Mouse (Mus musculus) heart, postnatal 25 days (tissue): ENCODE measurements around the gene Kctd21. TPM values are rescaled to one million over a fixed set of nuclear protein-coding genes. Genes with fewer than 3 reads are reported as not detected.
A peak's percentile ranks its signal among the peaks of the same experiment; 100 is the strongest.

Experiments used
- DNase-seq: peaks from one replicate; pipeline ENCODE4 v3.0.0; 2022; ENCODE audit warnings: low spot score
- intact Hi-C: fragments of 180-260 bp; cut with DNase I; formaldehyde crosslinking; loops from one replicate; pipeline ENCODE4 v1.15.1; 2025
- total RNA-seq, 2 experiments: library from RNA; stranded (reverse); gene quantifications; 2 replicates each; pipeline ENCODE4 v1.2.3; 2021

Kctd21 gene
- total RNA-seq, 2 experiments from 2014 or later, result 3.6 to 4.0 TPM

DNA sequence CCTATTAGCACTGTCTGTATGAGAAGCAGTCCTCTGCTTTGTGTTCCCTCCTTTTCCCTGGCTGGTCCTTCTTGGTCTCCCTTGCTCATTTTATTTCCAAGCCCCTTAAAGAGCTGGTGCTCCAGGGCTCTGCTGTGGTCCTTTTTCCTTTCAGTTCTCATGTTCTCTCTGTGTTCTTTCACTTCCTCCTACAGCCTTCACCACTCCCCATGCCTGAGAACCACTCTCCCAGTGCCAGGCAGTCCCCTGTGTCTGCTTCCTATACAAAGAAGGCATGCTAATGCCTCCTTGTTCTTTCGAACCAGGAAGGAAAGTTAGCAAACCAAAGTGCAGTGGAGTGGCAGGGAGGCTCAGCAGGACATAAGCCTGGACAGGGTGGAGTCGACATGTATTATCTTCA, 43.8 kb downstream of the Kctd21 start:
- no peak for DNase-seq
- intact Hi-C loops, result no loop called here

DNA sequence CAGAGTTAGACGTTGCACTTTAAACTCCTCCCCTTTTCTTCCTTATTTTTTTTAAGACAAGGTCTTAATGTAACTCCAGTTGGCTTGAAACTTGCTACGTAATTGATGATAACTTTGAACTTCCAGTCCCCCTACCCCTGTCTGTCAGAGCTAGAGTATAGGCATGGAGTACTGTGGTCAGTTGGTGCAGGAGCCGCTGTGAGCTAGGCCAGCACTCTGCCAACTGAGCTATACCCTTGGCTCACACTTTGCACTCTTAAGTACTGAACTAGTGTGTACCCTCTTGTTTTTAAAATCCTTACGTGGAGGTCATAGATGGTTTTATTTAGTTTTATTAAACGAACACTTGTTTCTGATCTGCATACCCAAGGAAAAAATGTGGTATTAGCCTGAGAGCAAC, 47.2 kb downstream of the Kctd21 start:
- DNase-seq, result no peak
- intact Hi-C loops, result no loop called here

DNA sequence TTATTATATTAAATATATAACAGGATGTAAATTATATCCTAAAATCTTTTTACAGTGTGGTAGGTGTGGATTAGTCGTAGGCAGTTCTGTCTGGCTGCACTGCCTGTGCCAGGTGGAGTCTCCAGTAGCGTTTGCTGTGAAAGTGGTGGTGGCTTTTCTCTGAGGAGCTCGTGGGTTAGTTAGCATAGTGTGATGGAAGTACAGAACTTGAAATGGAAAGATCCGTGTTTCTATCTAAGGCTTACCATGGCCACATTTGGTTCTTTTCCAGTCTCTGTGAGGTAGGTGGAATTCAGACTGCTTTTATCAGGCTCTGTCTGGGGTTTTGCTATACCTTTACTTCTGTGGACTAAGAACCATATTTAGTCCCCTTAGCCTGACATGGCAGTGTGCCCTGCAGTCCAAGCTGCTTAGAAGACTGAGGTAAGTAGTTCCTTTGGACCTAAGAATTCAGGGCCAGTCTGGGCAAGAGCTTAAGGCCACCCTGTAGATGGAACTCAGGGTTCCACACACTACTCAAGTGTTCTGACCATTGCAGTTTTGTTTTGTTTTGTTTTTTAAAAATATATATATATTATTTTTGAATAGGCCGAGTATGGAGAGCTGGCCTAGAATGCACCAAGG, 48.5 kb downstream of the Kctd21 start:
- DNase-seq, result no peak
- intact Hi-C loops, result no loop called here

DNA sequence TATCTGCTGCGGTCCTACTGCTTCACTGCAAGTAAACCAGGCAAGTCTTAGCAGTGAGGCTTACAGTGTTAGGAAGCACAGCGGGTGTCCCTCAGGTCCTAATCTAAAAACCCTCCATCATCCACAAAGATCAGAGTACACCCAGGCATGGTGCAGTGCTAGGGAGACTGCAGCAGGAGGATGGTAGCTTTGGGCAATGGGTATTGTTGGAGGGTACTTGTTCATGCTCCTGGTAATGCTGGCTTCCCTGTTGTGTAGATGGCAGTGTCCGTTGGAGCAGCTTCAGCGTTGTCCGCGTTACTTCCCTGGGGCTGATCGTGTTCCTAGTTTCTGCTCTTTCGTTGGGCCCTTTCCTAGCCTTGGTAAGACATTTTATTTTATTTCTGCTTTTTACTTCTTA, 50.5 kb downstream of the Kctd21 start:
- intact Hi-C loops, result no loop called here
- DNase-seq, result no peak

DNA sequence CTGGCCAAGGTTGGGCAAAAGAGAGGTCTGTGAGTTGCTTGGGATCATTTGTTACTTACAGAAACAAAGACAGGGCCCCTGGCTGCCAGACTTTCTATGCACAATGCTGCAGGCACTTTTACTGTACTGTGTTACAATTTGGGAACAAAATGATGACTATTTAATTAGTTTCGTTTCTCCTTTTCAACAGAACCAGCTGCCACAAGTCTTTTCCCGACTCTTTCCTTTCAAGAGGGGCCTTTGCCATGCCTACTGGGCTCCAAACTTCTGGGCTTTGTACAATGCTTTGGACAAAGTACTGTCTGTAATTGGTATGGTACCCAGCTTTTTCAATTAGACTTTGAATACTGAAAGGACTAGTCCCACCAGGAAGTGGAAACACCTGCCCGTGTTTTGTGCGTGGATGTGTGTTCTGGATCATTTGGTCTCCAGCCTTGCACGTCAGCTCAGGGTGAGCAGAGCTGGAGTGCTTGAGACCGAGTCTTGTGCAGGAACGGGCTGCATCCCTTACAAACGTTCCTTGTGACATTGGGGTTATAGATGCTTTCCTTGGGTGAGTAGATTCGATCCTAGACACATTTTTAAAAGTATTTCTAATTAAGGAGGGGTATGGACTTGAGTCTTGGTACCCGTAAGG, 51.5 kb downstream of the Kctd21 start:
- intact Hi-C loops, result no loop called here
- no peak for DNase-seq

DNA sequence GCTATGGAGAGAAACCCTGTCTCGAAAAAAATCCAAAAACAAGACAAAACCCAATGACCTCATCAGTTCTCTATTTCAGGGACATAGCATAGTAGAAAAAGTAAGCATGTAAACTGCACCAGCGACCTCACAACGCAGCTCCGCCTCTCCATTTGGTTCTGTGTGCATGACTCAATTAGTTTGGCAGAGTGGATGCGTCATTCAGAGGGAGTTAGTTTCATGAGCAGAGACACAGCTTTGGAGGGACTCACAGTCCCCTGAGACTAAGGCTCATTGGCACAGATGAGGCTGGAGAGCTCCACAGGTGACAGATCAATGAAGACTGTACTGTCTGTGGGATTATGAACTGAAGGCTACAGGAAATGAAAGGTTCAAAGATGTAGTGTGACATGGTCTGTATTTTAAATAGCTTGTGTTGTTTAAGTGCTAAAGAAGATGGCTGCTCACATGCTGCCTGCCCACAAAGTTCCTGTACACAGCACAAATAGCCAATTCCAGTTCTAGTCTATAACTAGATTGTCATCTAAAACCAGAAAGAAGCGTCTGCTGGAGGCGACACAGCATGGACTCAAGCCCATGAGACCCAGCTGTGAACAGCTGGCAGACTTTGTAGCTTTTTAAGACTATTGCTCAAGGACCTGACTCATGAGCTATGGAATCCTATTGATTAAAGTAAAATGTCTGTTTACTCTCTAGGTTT, 54.1 kb downstream of the Kctd21 start:
- DNase-seq, result peak; percentile 10
- intact Hi-C loops, result loop anchor here (5.0 kb wide), 1 partner anchor 36 kb away; no protein-coding TSS in a partner anchor

GRCm38 (mm10) chr7:97386806-97387370, 54.8 kb downstream of the Kctd21 start:
- intact Hi-C loops, result loop anchor here (5.0 kb wide), 1 partner anchor 35 kb away; no protein-coding TSS in a partner anchor
- DNase-seq, result peak; percentile 40

DNA sequence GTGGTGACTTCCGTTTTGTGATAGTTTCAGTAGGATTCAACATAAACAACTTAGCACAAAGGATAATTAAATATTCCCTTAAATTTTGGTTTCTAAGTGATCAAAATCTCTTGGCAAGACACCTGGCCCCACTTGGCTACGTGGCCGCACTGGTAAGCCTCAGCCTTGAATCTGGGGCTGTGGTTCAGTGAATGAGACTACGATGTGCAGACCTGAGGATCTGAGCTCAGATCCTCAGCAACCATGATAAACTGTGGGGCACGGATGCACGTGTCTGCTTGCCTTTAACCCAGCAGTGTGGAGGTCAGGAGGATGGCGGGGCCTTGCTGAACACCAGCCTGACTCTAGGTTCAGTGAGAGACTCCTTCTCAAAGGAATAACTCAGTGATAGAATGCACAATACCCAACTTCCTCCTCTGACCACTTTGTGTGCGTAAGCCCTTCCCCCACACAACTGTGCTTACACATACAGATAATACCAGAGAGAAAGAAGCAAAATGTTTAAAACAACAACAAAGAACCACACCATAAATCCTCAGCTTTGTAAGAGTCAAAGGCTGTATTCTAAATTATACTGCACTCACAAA, 55.5 kb downstream of the Kctd21 start:
- DNase-seq, result no peak

GRCm38 (mm10) chr7:97388541-97388940, 56.4 kb downstream of the Kctd21 start:
- no peak for DNase-seq
- intact Hi-C loops, result loop anchor here (5.0 kb wide), 1 partner anchor 34 kb away; no protein-coding TSS in a partner anchor

More for the DNA sequence above, 55.5 kb downstream of the Kctd21 start:
- intact Hi-C loops, result loop anchor here (5.0 kb wide), 1 partner anchor 35 kb away; no protein-coding TSS in a partner anchor

- intact Hi-C loops, result no loop called here
Observed at GRCm38 (mm10) chr7:97391293-97392078, 59.4 kb downstream of the Kctd21 start.

DNA sequence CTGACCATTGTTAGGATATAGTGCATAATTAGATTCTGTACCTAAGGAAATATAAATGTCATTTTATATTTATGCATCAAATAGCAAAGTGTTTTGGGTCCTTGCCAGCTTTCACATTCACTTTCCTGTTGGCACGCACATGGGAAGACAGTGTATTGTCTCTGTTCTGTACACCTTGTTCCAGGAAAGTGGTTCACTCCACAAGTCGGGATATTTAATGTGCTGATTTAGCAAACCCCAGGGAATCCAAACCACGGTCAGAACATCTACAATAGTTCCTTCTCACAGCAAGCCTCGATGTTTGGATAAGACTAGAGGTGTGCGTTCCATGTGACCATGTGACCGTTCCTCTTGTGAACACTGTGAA, 59.9 kb downstream of the Kctd21 start:
- DNase-seq, result no peak
- intact Hi-C loops, result no loop called here

More at GRCm38 (mm10) chr7:97391293-97392078, 59.4 kb downstream of the Kctd21 start:
- DNase-seq, result no peak

DNA sequence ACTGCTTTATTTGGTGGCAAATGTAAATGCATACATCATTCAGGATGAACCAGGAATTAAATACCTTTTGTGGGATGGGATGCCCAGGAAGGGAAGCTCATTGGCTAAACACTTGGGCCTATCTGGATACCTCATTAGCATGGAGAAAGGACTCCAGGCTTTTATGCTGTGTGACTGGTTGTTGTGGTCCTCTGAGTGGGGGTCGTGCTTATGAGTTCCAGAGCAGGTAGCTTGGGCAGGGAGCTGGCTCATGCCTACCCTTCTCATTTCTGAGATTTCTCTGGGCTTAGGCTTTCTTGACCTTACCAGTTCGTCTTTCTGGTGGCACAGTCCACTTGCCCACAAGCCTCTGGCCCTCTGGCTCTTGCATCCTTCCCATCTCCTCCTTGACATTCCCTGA, 62.2 kb downstream of the Kctd21 start:
- no peak for DNase-seq
- intact Hi-C loops, result no loop called here

DNA sequence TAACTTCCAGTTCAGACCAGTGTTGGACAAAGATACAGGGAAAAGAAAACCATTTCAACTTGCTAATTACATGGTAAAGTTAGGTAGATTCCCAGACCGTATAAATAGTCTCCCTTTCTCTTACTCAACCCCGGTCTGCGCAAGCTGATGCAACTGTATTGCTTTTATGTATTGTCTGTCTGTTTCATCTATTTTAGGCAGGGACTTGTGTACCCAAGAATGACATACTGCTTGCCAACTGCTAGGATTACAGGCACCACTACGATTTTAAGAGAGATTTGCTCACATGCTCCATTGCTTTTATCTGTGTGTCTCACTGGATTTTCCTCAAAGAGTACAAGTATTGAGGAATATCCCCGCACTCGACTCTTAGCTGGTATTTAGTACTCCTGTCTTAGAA, 66.8 kb downstream of the Kctd21 start:
- intact Hi-C loops, result no loop called here
- DNase-seq, result no peak

Other genes with a start within 250 kb of the Kctd21 start
- gene Usp35, start 307 bp upstream of the Kctd21 start, total RNA-seq, result under 1 TPM; 0.61 to 0.65 TPM
- gene Alg8, start 39.3 kb downstream of the Kctd21 start, total RNA-seq, result 1 to 10 TPM; 4.8 to 5.4 TPM
- gene Ndufc2, start 67.7 kb downstream of the Kctd21 start, total RNA-seq, result 100 to 1,000 TPM; 521 to 565 TPM
- gene Thrsp, start 85.4 kb downstream of the Kctd21 start, total RNA-seq, result 10 to 100 TPM; 32.7 to 44.2 TPM
- gene Kctd14, start 119.0 kb downstream of the Kctd21 start, total RNA-seq, result under 1 TPM; 0.11 to 0.13 TPM
- 10 to 100 TPM; 41.5 to 44.9 TPM for gene Ints4, start 148.6 kb downstream of the Kctd21 start, total RNA-seq
- 10 to 100 TPM; 60.7 to 61.9 TPM for gene Aamdc, start 247.2 kb downstream of the Kctd21 start, total RNA-seq
- gene Rsf1, start 247.6 kb downstream of the Kctd21 start, total RNA-seq, result 10 to 100 TPM; 15.0 to 17.4 TPM